Mouse (Mus musculus): ENCODE measurements around the gene Gm6217. TPM values are rescaled to one million over a fixed set of nuclear protein-coding genes. Genes with fewer than 3 reads are reported as not detected.
"Not testable (repeated sequence)": the region's sequence is repeated elsewhere in the genome, so short reads cannot be mapped to it uniquely, and the experiment has no call there.

Gm6217 gene
- polyA plus RNA-seq, 1 experiment from 2014 or later: not detected

DNA sequence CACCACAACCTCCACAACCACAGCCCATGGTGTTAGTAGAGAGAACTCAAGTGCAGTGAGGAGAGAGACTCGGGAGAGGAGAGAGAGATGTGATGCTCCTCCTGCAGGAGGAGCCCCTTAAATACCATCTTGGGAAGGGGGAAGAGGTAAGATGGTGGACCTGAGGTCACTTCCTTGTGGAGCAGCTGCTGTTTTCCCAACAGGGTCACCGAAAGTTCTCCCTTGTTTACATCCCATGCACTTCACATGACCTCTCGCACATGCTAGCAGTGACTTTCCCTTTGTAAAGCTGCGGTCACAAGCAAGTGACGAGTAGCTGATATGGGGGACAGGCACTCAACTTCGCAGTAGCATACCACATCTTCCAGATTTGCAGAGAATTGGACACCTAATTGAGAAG is 12.1 kb upstream of the Gm6217 start, which contains the start of gene A030003K21Rik:
A030003K21Rik (minus strand) TSS at position 94 of the 400 bp plus-strand sequence.
- not testable (repeated sequence) for H3K27me3 ChIP-seq (replicated peaks)

GRCm38 (mm10) chr1:82942505-82942904 is 11.3 kb upstream of the Gm6217 start:
- H3K4me3 ChIP-seq; H3K27ac ChIP-seq (replicated peaks); H3K4me2 ChIP-seq; H3K36me3 ChIP-seq; H3K9ac ChIP-seq; ATAC-seq (ENCODE audit: extremely low read depth, insufficient number of reproducible peaks, low FRiP score, low TSS enrichment); H3K4me1 ChIP-seq; H3K27me3 ChIP-seq (replicated peaks): not testable (repeated sequence)
- WGBS: 88% methylated on average over 2 of the region's 2 CpGs
- H3K9me3 ChIP-seq: peaks cover 17% of the 10 kb centered on the region

More for the DNA sequence above, 12.1 kb upstream of the Gm6217 start, which contains the start of gene A030003K21Rik:
- H3K27ac ChIP-seq (replicated peaks); H3K9ac ChIP-seq; H3K4me3 ChIP-seq; H3K4me2 ChIP-seq; H3K4me1 ChIP-seq; ATAC-seq (ENCODE audit: extremely low read depth, insufficient number of reproducible peaks, low FRiP score, low TSS enrichment); H3K36me3 ChIP-seq: not testable (repeated sequence)
- whole genome bisulfite sequencing: no CpG with 5 or more reads among the region's 6 CpGs
- peaks cover 17% of the 10 kb centered on the region for H3K9me3 ChIP-seq

GRCm38 (mm10) chr1:82938666-82939065 is 7.5 kb upstream of the Gm6217 start:
- H3K4me1 ChIP-seq: no peaks in the 10 kb centered on the region
- WGBS: 87% methylated on average over 5 of the region's 5 CpGs
- H3K9ac ChIP-seq: no peak overlapping the region
- no peaks in the 10 kb centered on the region for H3K27me3 ChIP-seq (replicated peaks)
- no peak overlapping the region for H3K4me2 ChIP-seq
- no peak overlapping the region for H3K4me3 ChIP-seq
- ATAC-seq (ENCODE audit: extremely low read depth, insufficient number of reproducible peaks, low FRiP score, low TSS enrichment): no peak
- H3K9me3 ChIP-seq: peaks cover 17% of the 10 kb centered on the region
- H3K27ac ChIP-seq (replicated peaks): no peak overlapping the region
- H3K36me3 ChIP-seq: no peaks in the 10 kb centered on the region

DNA sequence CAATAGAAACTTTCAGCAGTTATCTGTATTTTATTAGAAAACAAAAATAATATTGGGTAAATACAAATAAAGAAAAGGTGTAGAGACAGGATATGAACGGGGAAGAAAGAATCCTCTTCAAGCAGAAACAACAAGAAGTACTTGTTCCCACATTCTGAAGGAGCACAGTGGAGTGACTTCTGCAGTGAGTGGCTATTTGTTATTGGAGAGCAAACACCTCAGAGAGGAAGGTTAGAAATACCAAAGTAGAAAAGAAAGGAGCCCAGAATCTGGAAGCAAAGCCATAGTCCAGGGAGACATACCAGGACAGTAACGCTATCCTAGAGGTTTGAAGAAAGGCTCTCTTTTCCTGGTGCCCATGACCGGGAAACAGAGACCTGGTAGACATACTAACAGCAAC is 641 bp downstream of the Gm6217 start:
- H3K27me3 ChIP-seq (replicated peaks); H3K9me3 ChIP-seq; H3K4me2 ChIP-seq; H3K36me3 ChIP-seq; H3K4me1 ChIP-seq; ATAC-seq (ENCODE audit: extremely low read depth, insufficient number of reproducible peaks, low FRiP score, low TSS enrichment); H3K27ac ChIP-seq (replicated peaks); H3K4me3 ChIP-seq; H3K9ac ChIP-seq: not testable (repeated sequence)
- WGBS: 73% methylated on average over 1 of the region's 3 CpGs

DNA sequence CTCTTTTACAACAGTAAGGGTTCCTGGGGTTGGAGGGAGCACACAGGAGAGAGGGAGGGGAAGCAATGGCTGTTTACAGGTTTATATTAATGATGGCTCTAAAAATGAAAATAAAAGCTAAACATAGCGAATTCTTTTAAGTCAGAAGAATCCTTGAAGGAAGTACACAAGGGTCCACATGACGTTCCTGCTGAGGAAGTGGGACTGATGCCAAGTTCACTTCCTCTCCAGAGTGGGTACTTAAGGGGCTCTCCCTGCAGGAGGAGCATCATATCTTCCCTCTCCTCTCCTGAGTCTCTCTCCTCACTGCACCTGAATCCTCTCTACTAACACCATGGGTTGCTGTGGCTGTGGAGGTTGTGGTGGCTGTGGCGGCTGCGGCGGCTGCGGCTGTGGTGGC is 6.5 kb downstream of the Gm6217 start, which contains the start of gene A030014E15Rik:
A030014E15Rik (plus strand) TSS at position 268 of the 400 bp plus-strand sequence.
- H3K4me1 ChIP-seq: no peaks in the 10 kb centered on the region
- H3K4me2 ChIP-seq: no peak within 1 kb of the TSS
- no peak within 1 kb of the TSS for H3K9ac ChIP-seq
- H3K9me3 ChIP-seq: no peaks in the 10 kb centered on the region
- H3K27ac ChIP-seq (replicated peaks): no peak within 1 kb of the TSS
- H3K27me3 ChIP-seq (replicated peaks): no peaks in the 10 kb centered on the region
- WGBS: 86% methylated on average over 6 of the region's 6 CpGs
- no peak for ATAC-seq (ENCODE audit: extremely low read depth, insufficient number of reproducible peaks, low FRiP score, low TSS enrichment)
- H3K36me3 ChIP-seq: no peaks in the 10 kb centered on the region
- no peak within 1 kb of the TSS for H3K4me3 ChIP-seq

DNA sequence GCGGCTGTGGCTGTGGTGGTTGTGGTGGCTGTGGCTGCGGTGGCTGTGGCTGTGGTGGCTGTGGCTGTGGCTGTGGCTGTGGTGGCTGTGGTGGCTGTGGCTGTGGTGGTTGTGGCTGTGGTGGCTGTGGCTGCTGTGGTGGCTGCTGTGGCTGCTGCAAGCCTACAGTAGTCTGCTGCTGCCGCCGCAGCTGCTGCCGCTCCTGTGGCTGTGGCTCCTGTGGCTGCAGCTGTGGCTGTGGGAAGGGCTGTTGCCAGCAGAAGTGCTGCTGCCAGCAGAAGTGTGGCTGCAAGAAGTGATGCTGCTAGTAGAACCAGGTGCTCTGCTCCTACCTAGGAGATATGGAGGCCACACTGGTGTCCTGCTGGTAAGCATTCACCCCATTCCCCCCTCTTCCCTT is 17.8 kb downstream of the Gm6217 start:
- not testable (repeated sequence) for H3K9me3 ChIP-seq; H3K27me3 ChIP-seq (replicated peaks); H3K4me3 ChIP-seq; H3K4me1 ChIP-seq; ATAC-seq (ENCODE audit: extremely low read depth, insufficient number of reproducible peaks, low FRiP score, low TSS enrichment); H3K36me3 ChIP-seq; H3K9ac ChIP-seq; H3K27ac ChIP-seq (replicated peaks); H3K4me2 ChIP-seq
- WGBS: 100% methylated on average over 1 of the region's 5 CpGs

GRCm38 (mm10) chr1:82913025-82913424 is 18.2 kb downstream of the Gm6217 start, which contains the start of gene A030005L19Rik:
Gene A030005L19Rik (plus strand): TSS chr1:82913325.
- 68% methylated on average over 2 of the region's 3 CpGs for whole genome bisulfite sequencing
- Histone ChIP-seq H3K4me1 (no peaks in the 10 kb centered on the region), H3K4me2 (no peak within 1 kb of the TSS), H3K9me3 (no peaks in the 10 kb centered on the region), H3K27ac (replicated peaks) (no peak within 1 kb of the TSS), H3K27me3 (replicated peaks) (no peaks in the 10 kb centered on the region), H3K36me3 (peaks cover 3% of the 10 kb centered on the region; the same call in 1 of the 2 replicates), H3K9ac (no peak within 1 kb of the TSS), H3K4me3 (no peak within 1 kb of the TSS)
- no peak for ATAC-seq (ENCODE audit: extremely low read depth, insufficient number of reproducible peaks, low FRiP score, low TSS enrichment)

GRCm38 (mm10) chr1:82905886-82906285 is 25.3 kb downstream of the Gm6217 start:
- Histone ChIP-seq H3K4me3 (no peak overlapping the region), H3K9ac (no peak overlapping the region), H3K27ac (replicated peaks) (peak overlapping the region; percentile 39; the same call in 1 of the 2 replicates), H3K4me2 (no peak overlapping the region), H3K9me3 (no peaks in the 10 kb centered on the region), H3K4me1 (peaks cover 16% of the 10 kb centered on the region), H3K27me3 (replicated peaks) (no peaks in the 10 kb centered on the region), H3K36me3 (peaks cover 37% of the 10 kb centered on the region)
- WGBS: 49% methylated on average over 3 of the region's 3 CpGs
- no peak for ATAC-seq (ENCODE audit: extremely low read depth, insufficient number of reproducible peaks, low FRiP score, low TSS enrichment)

GRCm38 (mm10) chr1:82901201-82901600 is 30.0 kb downstream of the Gm6217 start:
- WGBS: 85% methylated on average over 3 of the region's 3 CpGs
- no peak overlapping the region for H3K27ac ChIP-seq (replicated peaks)
- no peaks in the 10 kb centered on the region for H3K27me3 ChIP-seq (replicated peaks)
- peaks cover 65% of the 10 kb centered on the region for H3K36me3 ChIP-seq
- no peak overlapping the region for H3K9ac ChIP-seq
- no peak overlapping the region for H3K4me2 ChIP-seq
- H3K4me3 ChIP-seq: no peak overlapping the region
- no peak for ATAC-seq (ENCODE audit: extremely low read depth, insufficient number of reproducible peaks, low FRiP score, low TSS enrichment)
- peaks cover 9% of the 10 kb centered on the region for H3K4me1 ChIP-seq
- H3K9me3 ChIP-seq: no peaks in the 10 kb centered on the region

- peaks cover 3% of the 10 kb centered on the region for H3K4me1 ChIP-seq
- no peak overlapping the region for H3K27ac ChIP-seq (replicated peaks)
- no peaks in the 10 kb centered on the region for H3K9me3 ChIP-seq
- peaks cover 66% of the 10 kb centered on the region for H3K36me3 ChIP-seq
- H3K4me2 ChIP-seq: no peak overlapping the region
- no peaks in the 10 kb centered on the region for H3K27me3 ChIP-seq (replicated peaks)
- no peak for ATAC-seq (ENCODE audit: extremely low read depth, insufficient number of reproducible peaks, low FRiP score, low TSS enrichment)
- 94% methylated on average over 1 of the region's 1 CpGs for WGBS
- no peak overlapping the region for H3K9ac ChIP-seq
- no peak overlapping the region for H3K4me3 ChIP-seq
Observed at GRCm38 (mm10) chr1:82900567-82900966, 30.6 kb downstream of the Gm6217 start.

GRCm38 (mm10) chr1:82893269-82893668 is 37.9 kb downstream of the Gm6217 start:
- Histone ChIP-seq H3K9ac (no peak overlapping the region), H3K36me3 (peaks cover 77% of the 10 kb centered on the region), H3K27ac (replicated peaks) (no peak overlapping the region), H3K4me1 (no peaks in the 10 kb centered on the region), H3K27me3 (replicated peaks) (no peaks in the 10 kb centered on the region), H3K4me3 (no peak overlapping the region), H3K9me3 (no peaks in the 10 kb centered on the region), H3K4me2 (no peak overlapping the region)
- 95% methylated on average over 7 of the region's 7 CpGs for WGBS
- ATAC-seq (ENCODE audit: extremely low read depth, insufficient number of reproducible peaks, low FRiP score, low TSS enrichment): no peak
